ENCODE assay signal across 1 mouse cellular context in genomic region chr5:123279248-123279647, GRCm38 (mm10).
TF ChIP-seq lines count a peak whose summit lies in the region.

No protein-coding gene starts in this region.

TF ChIP-seq in CH12.LX, 34 proteins besides CTCF, POLR2A, EP300 and RAD21 (continued from another document):
- TF ChIP-seq TBP (conservative IDR thresholded peaks at IDR 0.05; ENCODE audit: low read depth, low read length) (no peak), ZC3H11A (IDR thresholded peaks at IDR 0.05; ENCODE audit: low read depth, low read length) (no peak), USF2 (conservative IDR thresholded peaks at IDR 0.05; ENCODE audit: low read depth, low read length) (no peak), TCF12 (IDR thresholded peaks at IDR 0.05; ENCODE audit: low read depth, low read length) (no peak), KAT2A (IDR thresholded peaks at IDR 0.05; ENCODE audit: insufficient replicate concordance, low read length) (no peak), POLR2AphosphoS2 (IDR thresholded peaks at IDR 0.05; ENCODE audit: low read depth, low read length) (no peak), IRF4 (IDR thresholded peaks at IDR 0.05; ENCODE audit: low read depth, low read length) (no peak), CHD2 (IDR thresholded peaks at IDR 0.05; ENCODE audit: low read length) (no peak)
